Mouse (Mus musculus) olfactory bulb, adult 2 months (tissue): Measurements from ENCODE around the gene Acvrl1.

Source experiments
- CTCF ChIP-seq: fragments of 200-500 bp; IDR thresholded peaks from 2 replicates; pipeline ENCODE4 v1.5.1; 2012; ENCODE audit warnings: low read depth, mild to moderate bottlenecking, low read length, moderate library complexity; ENCODE audit not compliant: insufficient read depth
- POLR2A ChIP-seq: fragments of 200-500 bp; IDR thresholded peaks from 2 replicates; pipeline ENCODE4 v1.6.1; 2012; ENCODE audit warnings: mild to moderate bottlenecking, low read depth, low read length, moderate library complexity; ENCODE audit not compliant: insufficient read depth

DNA sequence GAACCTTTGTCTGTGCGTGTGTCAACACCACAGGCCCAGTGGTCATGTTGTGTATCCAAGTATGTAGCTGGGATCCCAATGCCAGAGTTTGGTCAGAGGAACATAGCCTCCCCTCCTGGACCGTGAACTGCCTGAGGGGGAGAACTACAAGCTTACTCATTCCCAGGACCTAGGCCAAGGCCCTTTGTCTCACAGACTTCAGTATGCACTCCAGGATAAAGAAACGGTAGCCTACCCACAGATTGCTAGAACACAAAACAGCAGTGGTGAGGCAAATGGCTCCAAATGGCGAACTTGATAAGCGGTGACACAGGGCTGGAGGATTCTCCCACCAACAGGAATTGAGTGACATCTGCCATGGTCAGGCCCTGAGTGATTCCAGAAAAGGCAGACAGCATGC, 35.5 kb downstream of the Acvrl1 start:
- TF ChIP-seq CTCF (no peak), POLR2A (no peak)
